Mouse (Mus musculus): Measurements from ENCODE around the gene Sipa1l2.

DNA sequence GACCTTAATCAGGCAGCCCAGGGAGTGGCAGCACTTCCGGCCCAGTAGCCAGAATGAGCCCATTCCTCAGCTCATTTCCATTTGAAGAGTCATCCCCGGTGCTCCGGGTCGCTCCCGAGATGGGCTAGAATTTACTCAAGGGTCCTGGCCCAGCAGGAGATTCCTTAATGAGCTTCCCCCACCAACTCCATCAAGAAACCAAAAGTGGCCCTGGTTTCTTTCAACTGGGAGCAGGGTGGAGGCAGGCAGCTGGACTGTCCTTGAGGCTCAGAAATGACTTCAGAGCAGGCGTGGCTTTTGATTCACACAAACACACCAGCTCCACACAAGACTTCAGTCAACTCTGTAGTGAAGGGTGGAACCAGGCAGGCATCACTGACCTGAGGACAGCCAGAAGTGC, 109.0 kb downstream of the Sipa1l2 start:
- no peak for TF ChIP-seq CTCF (conservative IDR thresholded peaks at IDR 0.05; ENCODE audit: insufficient read depth, insufficient read length, low read depth, low read length)
- TF ChIP-seq POLR2A (IDR thresholded peaks at IDR 0.05; ENCODE audit: low read depth, low read length), result no peak
